Mouse (Mus musculus) yolk sac, embryonic 10.5 days (tissue): ENCODE results near the gene Gm3573.
"Not testable (repeated sequence)": the region's sequence is repeated elsewhere in the genome, so short reads cannot be mapped to it uniquely, and the experiment has no call there.

Source experiments
- DNase-seq: peaks from one replicate; pipeline ENCODE4 v3.0.0-alpha.2; 2017; ENCODE audit warnings: low spot score

The Gm3573 gene

DNA sequence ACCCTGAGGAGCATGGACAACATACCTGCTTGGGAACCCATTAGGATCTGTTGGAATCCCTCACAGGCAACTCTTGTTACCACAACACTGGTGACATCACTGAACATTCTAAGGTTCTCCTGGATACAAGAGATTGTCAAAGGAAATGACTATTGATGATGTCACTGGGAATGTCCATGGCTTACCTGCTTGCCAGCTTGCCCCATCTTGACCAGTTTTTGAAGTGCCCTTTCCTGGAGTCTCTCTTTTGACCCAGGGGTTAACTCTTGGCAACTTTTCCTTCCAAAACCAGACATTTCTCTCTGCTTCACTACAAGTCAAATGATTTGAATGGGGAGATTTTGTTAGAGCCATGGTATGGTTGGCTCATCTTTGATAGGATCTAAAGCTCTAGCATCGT lies at the start of gene Gm3573:
TSS of gene Gm3573 (minus strand) at position 101 of the 400 bp plus-strand sequence.
- DNase-seq: not testable (repeated sequence)

DNA sequence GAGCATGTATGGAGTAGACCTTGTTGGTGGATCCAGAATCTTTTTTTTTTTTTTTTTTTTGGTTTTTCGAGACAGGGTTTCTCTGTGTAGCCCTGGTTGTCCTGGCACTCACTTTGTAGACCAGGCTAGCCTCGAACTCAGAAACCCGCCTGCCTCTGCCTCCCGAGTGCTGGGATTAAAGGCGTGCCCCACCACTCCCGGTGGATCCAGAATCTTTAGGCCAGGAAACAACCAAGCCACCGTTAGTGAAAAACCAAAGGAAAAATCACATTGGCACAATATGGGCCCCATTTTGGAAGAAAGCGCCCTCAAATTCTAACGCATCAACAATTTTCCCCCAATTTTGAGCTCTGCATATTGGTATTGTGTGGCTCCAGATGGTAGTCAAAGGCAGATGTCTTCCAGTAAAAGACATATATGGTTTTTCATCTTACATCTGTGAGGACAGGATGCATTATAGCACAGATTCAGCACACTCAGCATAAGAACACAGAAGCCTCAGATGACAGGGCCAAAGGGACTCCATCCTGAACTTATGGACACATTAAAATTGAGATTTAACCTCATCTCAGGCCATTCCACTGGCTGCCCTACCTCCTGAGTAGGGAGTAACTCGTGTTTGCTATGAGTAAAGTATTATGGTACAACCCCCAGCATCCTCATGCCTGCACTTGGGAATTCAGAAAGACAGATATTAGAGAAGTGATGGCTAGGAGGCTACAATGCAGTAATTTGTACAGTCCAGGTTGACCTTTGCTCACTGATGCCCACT lies 26.4 kb upstream of the Gm3573 start:
- not testable (repeated sequence) for DNase-seq

DNA sequence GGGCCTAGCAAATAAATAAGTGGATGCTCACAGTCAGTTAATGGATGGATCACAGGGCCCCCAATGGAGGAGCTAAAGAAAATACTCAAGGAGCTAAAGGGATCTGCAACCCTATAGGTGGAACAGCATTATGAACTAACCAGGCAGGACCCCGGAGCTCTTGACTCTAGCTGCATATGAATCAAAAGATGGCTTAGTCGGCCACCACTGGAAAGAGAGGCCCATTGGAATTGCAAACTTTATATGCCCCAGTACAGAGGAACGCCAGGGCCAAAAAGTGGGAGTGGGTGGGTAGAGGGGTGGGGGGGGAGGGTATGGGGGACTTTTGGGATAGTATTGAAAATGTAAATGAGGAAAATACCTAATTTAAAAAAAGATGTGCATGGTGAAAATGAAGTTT lies 6.7 kb downstream of the Gm3573 start:
- not testable (repeated sequence) for DNase-seq

DNA sequence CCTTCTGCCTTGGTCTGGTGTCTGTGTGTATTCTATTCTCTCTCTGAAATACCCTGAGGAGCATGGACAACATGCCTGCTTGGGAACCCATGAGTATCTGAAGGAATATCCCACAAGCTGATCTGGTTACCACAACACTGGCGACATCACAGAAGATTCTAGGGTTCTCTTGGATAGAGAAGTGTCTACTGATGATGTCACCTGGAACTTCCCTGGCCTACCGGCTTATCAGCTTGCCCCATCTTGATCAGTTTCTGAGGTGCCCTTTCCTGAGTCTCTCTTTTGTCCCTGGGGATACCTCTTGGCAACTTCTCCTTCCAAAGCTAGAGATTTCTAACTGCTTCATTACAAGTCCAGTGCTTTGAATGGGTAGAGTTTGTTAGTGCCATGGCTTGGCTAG lies 28.1 kb downstream of the Gm3573 start, which contains the start of gene Gm17027:
TSS of gene Gm17027 (minus strand) at position 101 of the 400 bp plus-strand sequence.
- DNase-seq: not testable (repeated sequence)
